Mouse (Mus musculus) kidney, postnatal 0 days (tissue): ENCODE measurements at regions not wholly inside any gene's neighbourhood (a gene's known extent, or its start where the extent isn't known, plus 50 kb on each side); places are given as distances from the start of the nearest gene placed in this dataset.

ENCODE experiments used
- ATAC-seq: fragments of 200-750 bp; cut with Nextera tagmentation; replicated peaks from 2 replicates; pipeline ENCODE4 v1.8.0; 2017; ENCODE audit warnings: low read depth, moderate number of reproducible peaks, moderate TSS enrichment, moderate library complexity; ENCODE audit not compliant: low FRiP score
- DNase-seq: peaks from one replicate; pipeline ENCODE4 v3.0.0-alpha.2; 2016; ENCODE audit warnings: low spot score
- H3K27ac ChIP-seq: fragments of 300-500 bp; sonication (generic); 2 replicates; pipeline ENCODE4 v1.5.1; 2014; ENCODE audit warnings: mild to moderate bottlenecking
- H3K27me3 ChIP-seq: fragments of 300-500 bp; sonication (generic); 2 replicates; pipeline ENCODE4 v1.6.1; 2014; ENCODE audit warnings: low read length, mixed read lengths; ENCODE audit not compliant: insufficient read depth
- H3K36me3 ChIP-seq: fragments of 300-500 bp; sonication (generic); 2 replicates; pipeline ENCODE4 v1.6.1; 2014; ENCODE audit warnings: low read length, mixed read lengths; ENCODE audit not compliant: insufficient read depth
- H3K4me1 ChIP-seq: fragments of 300-500 bp; sonication (generic); replicated peaks from 2 replicates; pipeline ENCODE4 v1.6.1; 2014; ENCODE audit warnings: antibody characterized with exemption, low read length, mixed read lengths; ENCODE audit not compliant: insufficient read depth
- H3K4me2 ChIP-seq: fragments of 300-500 bp; sonication (generic); 2 replicates; pipeline ENCODE4 v1.6.1; 2014; ENCODE audit warnings: mild to moderate bottlenecking, low read length, moderate library complexity, mixed read lengths
- H3K4me3 ChIP-seq: fragments of 300-500 bp; sonication (generic); replicated peaks from 2 replicates; pipeline ENCODE4 v1.5.1; 2014; ENCODE audit warnings: low read depth, low read length
- H3K9ac ChIP-seq: fragments of 300-500 bp; sonication (generic); 2 replicates; pipeline ENCODE4 v1.6.1; 2014; ENCODE audit warnings: low read depth, low read length
- H3K9me3 ChIP-seq: fragments of 300-500 bp; sonication (generic); replicated peaks from 2 replicates; pipeline ENCODE4 v1.6.1; 2016; ENCODE audit warnings: low read length, inconsistent platforms, mixed read lengths
- CTCF ChIP-seq: IDR thresholded peaks from 2 replicates; pipeline ENCODE4 v1.5.1; 2016; ENCODE audit warnings: antibody characterized with exemption, low read depth, mild to moderate bottlenecking, moderate library complexity
- WGBS: fragments of 180-500 bp; shearing (Covaris S2); extraction: QIAGEN DNeasy Blood & Tissue Kit; methylation state at CpG from one replicate; pipeline ENCODE4 v1.1.7; 2014; 5-methylcytosine and 5-hydroxymethylcytosine counted together

GRCm38 (mm10) chr2:113959025-113959767 lies 54.2 kb downstream of the Gjd2 start:
- 36% methylated on average over 6 of the region's 6 CpGs for WGBS
- no peak overlapping the region for H3K9ac ChIP-seq
- H3K4me3 ChIP-seq: no peak overlapping the region
- no peak for ATAC-seq
- H3K36me3 ChIP-seq: no peaks in the 10 kb centered on the region
- DNase-seq: peak; percentile 18
- no peak overlapping the region for H3K27ac ChIP-seq
- no peaks in the 10 kb centered on the region for H3K9me3 ChIP-seq
- no peak for TF ChIP-seq CTCF
- H3K4me2 ChIP-seq: no peak overlapping the region
- no peaks in the 10 kb centered on the region for H3K27me3 ChIP-seq
- no peaks in the 10 kb centered on the region for H3K4me1 ChIP-seq

- Histone ChIP-seq H3K27ac (no peak overlapping the region), H3K4me1 (no peaks in the 10 kb centered on the region), H3K9me3 (no peaks in the 10 kb centered on the region), H3K27me3 (no peaks in the 10 kb centered on the region), H3K4me2 (no peak overlapping the region), H3K4me3 (no peak overlapping the region), H3K36me3 (no peaks in the 10 kb centered on the region), H3K9ac (no peak overlapping the region)
- DNase-seq: no peak
- no peak for TF ChIP-seq CTCF
- ATAC-seq: no peak
These were observed 60.9 kb downstream of the Gjd2 start for GRCm38 (mm10) chr2:113952480-113952879.

GRCm38 (mm10) chr2:113949296-113949990 lies 64.0 kb downstream of the Gjd2 start:
- DNase-seq (no peak), ATAC-seq (no peak)
- H3K27ac ChIP-seq: no peak overlapping the region
- WGBS: 66% methylated on average over 2 of the region's 2 CpGs
- no peak overlapping the region for H3K4me2 ChIP-seq
- no peaks in the 10 kb centered on the region for H3K4me1 ChIP-seq
- no peak for TF ChIP-seq CTCF
- no peaks in the 10 kb centered on the region for H3K36me3 ChIP-seq
- no peaks in the 10 kb centered on the region for H3K9me3 ChIP-seq
- H3K4me3 ChIP-seq: no peak overlapping the region
- no peak overlapping the region for H3K9ac ChIP-seq
- no peaks in the 10 kb centered on the region for H3K27me3 ChIP-seq

GRCm38 (mm10) chr2:113931689-113932088 lies 81.7 kb downstream of the Gjd2 start:
- no peak for ATAC-seq
- no peaks in the 10 kb centered on the region for H3K9me3 ChIP-seq
- whole genome bisulfite sequencing: 88% methylated on average over 4 of the region's 4 CpGs

GRCm38 (mm10) chr2:113930948-113931347 lies 82.5 kb downstream of the Gjd2 start:
- Histone ChIP-seq H3K4me3 (no peak overlapping the region), H3K9ac (no peak overlapping the region), H3K27me3 (no peaks in the 10 kb centered on the region), H3K9me3 (no peaks in the 10 kb centered on the region), H3K27ac (no peak overlapping the region), H3K4me2 (no peak overlapping the region), H3K4me1 (no peaks in the 10 kb centered on the region), H3K36me3 (no peaks in the 10 kb centered on the region)
- TF ChIP-seq CTCF: no peak
- 32% methylated on average over 1 of the region's 1 CpGs for WGBS
- no peak for DNase-seq
- no peak for ATAC-seq

More at GRCm38 (mm10) chr2:113931689-113932088, 81.7 kb downstream of the Gjd2 start:
- DNase-seq: no peak
- H3K4me1 ChIP-seq: no peaks in the 10 kb centered on the region
- H3K36me3 ChIP-seq: no peaks in the 10 kb centered on the region
- H3K4me3 ChIP-seq: no peak overlapping the region
- H3K4me2 ChIP-seq: no peak overlapping the region
- no peaks in the 10 kb centered on the region for H3K27me3 ChIP-seq
- no peak for TF ChIP-seq CTCF
- no peak overlapping the region for H3K27ac ChIP-seq
- H3K9ac ChIP-seq: no peak overlapping the region

- H3K27me3 ChIP-seq: no peaks in the 10 kb centered on the region
- H3K4me3 ChIP-seq: no peak overlapping the region
- H3K4me1 ChIP-seq: no peaks in the 10 kb centered on the region
- no peaks in the 10 kb centered on the region for H3K36me3 ChIP-seq
- H3K4me2 ChIP-seq: no peak overlapping the region
- no peak overlapping the region for H3K27ac ChIP-seq
- ATAC-seq: no peak
- no peak for TF ChIP-seq CTCF
- no peak for DNase-seq
- H3K9me3 ChIP-seq: no peaks in the 10 kb centered on the region
- H3K9ac ChIP-seq: no peak overlapping the region
- 91% methylated on average over 1 of the region's 1 CpGs for WGBS
These were observed 81.2 kb upstream of the Arhgap11a start for GRCm38 (mm10) chr2:113929650-113930049.
